ENCODE assay signal across 28 mouse cellular contexts in genomic region chr2:71734792-71735392, GRCm38 (mm10). TPM values are rescaled to one million over a fixed set of nuclear protein-coding genes. Genes with fewer than 3 reads are reported as not detected.
A peak's percentile ranks its signal among the peaks of the same experiment; 100 is the strongest.
DNase-seq lines count a peak whose midpoint lies in the region; TF ChIP-seq lines count a peak whose summit lies in the region.
"Had no signal": no experiment of that assay in that cellular context is flagged by ENCODE, and none has a peak within 500 bp of the region (broad histone marks: within the 10 kb centered on the region; RNA-seq: fewer than 3 reads in every experiment).

No protein-coding gene starts in this region.

- dilution Hi-C loops in CH12.LX (cut with MboI; ENCODE audit: extremely low pct_ligation_motif_present, extremely low pct_unique_long_range_greater_than_20kb, low sequenced_read_pairs), result no loop called here

- 0 out of 2 replicates have a peak overlapping the region, but pooled peaks have one; percentile 57 for H3K27ac ChIP-seq in spleen, adult 2 months (ENCODE audit: insufficient read depth, low read length)
- no peak overlapping the region for H3K27ac ChIP-seq in CH12.LX (ENCODE audit: insufficient read depth, low read depth)
- H3K27ac ChIP-seq: embryonic facial prominence, embryonic 10.5 days; embryonic facial prominence, embryonic 15.5 days; forebrain, embryonic 12.5 days; heart, embryonic 15.5 days; intestine, embryonic 15.5 days; left cerebral cortex, adult 2 months; limb, embryonic 13.5 days; lung, embryonic 15.5 days; midbrain, embryonic 12.5 days; neural tube, embryonic 13.5 days had no signal

- no peak for TF ChIP-seq RAD21 in CH12.LX (IDR thresholded peaks at IDR 0.05; ENCODE audit: low read depth, low read length)

- no peaks in the 10 kb centered on the region for H3K27me3 ChIP-seq in spleen, adult 2 months (ENCODE audit: control insufficient read depth, insufficient read depth, low read length)
- no peaks in the 10 kb centered on the region for H3K27me3 ChIP-seq in CH12.LX (replicated peaks)
- H3K27me3 ChIP-seq: embryonic facial prominence, embryonic 15.5 days; forebrain, embryonic 12.5 days; heart, embryonic 15.5 days; intestine, embryonic 15.5 days; lung, embryonic 15.5 days; megakaryocyte, embryonic 14.5 days had no signal

- in situ Hi-C loops in CH12.LX (cut with MboI; ENCODE audit: low pct_ligation_motif_present, low pct_unique_long_range_greater_than_20kb, low sequenced_read_pairs), result no loop called here

- no peak overlapping the region for H3K4me2 ChIP-seq in CH12.LX (ENCODE audit: insufficient read depth, low read depth, poor library complexity, severe bottlenecking)
- H3K4me2 ChIP-seq: embryonic facial prominence, embryonic 15.5 days; forebrain, embryonic 12.5 days; heart, embryonic 15.5 days; intestine, embryonic 15.5 days; limb, embryonic 13.5 days; liver, embryonic 11.5 days; lung, embryonic 15.5 days; midbrain, embryonic 12.5 days; neural tube, embryonic 13.5 days had no signal

- peaks cover 2% of the 10 kb centered on the region; the same call in 1 of the 2 replicates for H3K4me1 ChIP-seq in spleen, adult 2 months (ENCODE audit: control insufficient read depth, insufficient read depth, insufficient read length)
- H3K4me1 ChIP-seq in CH12.LX (ENCODE audit: control insufficient read depth in 1 of 2, insufficient read depth in 2 of 2), result peaks cover 14 to 15% of the 10 kb centered on the region in 2 experiments

- TF ChIP-seq EP300 in CH12.LX (IDR thresholded peaks at IDR 0.05; ENCODE audit: low read length), result no peak

- H3K36me3 ChIP-seq in spleen, adult 2 months (ENCODE audit: control insufficient read depth, insufficient read depth, low read length), result no peaks in the 10 kb centered on the region
- H3K36me3 ChIP-seq in CH12.LX (replicated peaks in 1 of 2; ENCODE audit: control insufficient read depth in 1 of 2, insufficient read depth in 1 of 2, low read length in 1 of 2), result no peaks in the 10 kb centered on the region
- H3K36me3 ChIP-seq: embryonic facial prominence, embryonic 10.5 days; embryonic facial prominence, embryonic 15.5 days; forebrain, embryonic 12.5 days; heart, embryonic 10.5 days; heart, embryonic 15.5 days; intestine, embryonic 15.5 days; limb, embryonic 13.5 days; midbrain, embryonic 12.5 days; neural tube, embryonic 13.5 days had no signal

- no peak overlapping the region for H3K4me3 ChIP-seq in spleen, adult 2 months (ENCODE audit: extremely low read depth, insufficient read depth, insufficient read length)
- no peak overlapping the region for H3K4me3 ChIP-seq in CH12.LX (replicated peaks in 1 of 3; ENCODE audit: low read depth in 2 of 3, low read length in 2 of 3, poor library complexity in 1 of 3)
- H3K4me3 ChIP-seq: embryonic facial prominence, embryonic 10.5 days; embryonic facial prominence, embryonic 15.5 days; forebrain, embryonic 12.5 days; heart, embryonic 10.5 days; heart, embryonic 15.5 days; intestine, embryonic 15.5 days; left cerebral cortex, adult 2 months; limb, embryonic 13.5 days; lung, embryonic 15.5 days; megakaryocyte, embryonic 14.5 days; midbrain, embryonic 12.5 days; myocyte; neural tube, embryonic 13.5 days had no signal

- TF ChIP-seq CTCF in spleen, adult 2 months (IDR thresholded peaks at IDR 0.05; ENCODE audit: extremely low read depth, insufficient read depth, insufficient read length, insufficient replicate concordance), result no peak
- no peak for TF ChIP-seq CTCF in CH12.LX (conservative IDR thresholded peaks at IDR 0.05 in 1 of 2, IDR thresholded peaks at IDR 0.05 in 1 of 2; ENCODE audit: low read depth in 2 of 2, low read length in 2 of 2)

- H3K9ac ChIP-seq in CH12.LX (ENCODE audit: insufficient read depth, low read depth), result no peak overlapping the region
- H3K9ac ChIP-seq: embryonic facial prominence, embryonic 15.5 days; forebrain, embryonic 12.5 days; heart, embryonic 15.5 days; intestine, embryonic 15.5 days; limb, embryonic 13.5 days; lung, embryonic 15.5 days; midbrain, embryonic 12.5 days; neural tube, embryonic 13.5 days had no signal

- no peak for TF ChIP-seq POLR2A in spleen, adult 2 months (IDR thresholded peaks at IDR 0.05; ENCODE audit: low read depth, low read length)
- no peak for TF ChIP-seq POLR2A in CH12.LX (IDR thresholded peaks at IDR 0.05; ENCODE audit: low read depth, low read length)

- peaks cover 2% of the 10 kb centered on the region for H3K9me3 ChIP-seq in CH12.LX (replicated peaks; ENCODE audit: low read length)
- H3K9me3 ChIP-seq: embryonic facial prominence, embryonic 10.5 days; embryonic facial prominence, embryonic 15.5 days; heart, embryonic 10.5 days; intestine, embryonic 15.5 days; lung, embryonic 15.5 days; midbrain, embryonic 12.5 days; neural tube, embryonic 13.5 days had no signal

- no peak for DNase-seq in spleen, adult 2 months (ENCODE audit: low read depth in 1 of 2, low spot score in 2 of 2)
- DNase-seq in spleen, postnatal 14 days (ENCODE audit: low spot score in 2 of 2), result no peak
- DNase-seq in CD4-positive, CD25-positive, alpha-beta regulatory T cell, adult 2 months (ENCODE audit: low read depth, low spot score), result peak; percentile 30
- DNase-seq in CH12.LX (ENCODE audit: extremely low read depth), result no peak
- DNase-seq in naive thymus-derived CD4-positive, alpha-beta T cell, adult 2 months (ENCODE audit: low read depth), result peak; percentile 63
- DNase-seq in lung, postnatal 14 days, result no peak
- DNase-seq in layer of hippocampus, adult 8-10 months (ENCODE audit: low spot score in 2 of 2), result no peak
- DNase-seq: cerebellum, adult 2 months; cerebellum, postnatal 14 days; gastrocnemius, postnatal 25 days; heart, adult 11 months; kidney, postnatal 14 days; lung, postnatal 36 days; right cerebral cortex, postnatal 14 days had no signal

- 26% methylated on average over 9 of the region's 9 CpGs for WGBS in spleen, adult 2 months

- no peaks in the 10 kb centered on the region for H3K79me2 ChIP-seq in CH12.LX (replicated peaks; ENCODE audit: control insufficient read depth, extremely low read depth, insufficient read depth, poor library complexity, severe bottlenecking)

TF ChIP-seq in CH12.LX, 34 proteins besides CTCF, POLR2A, EP300 and RAD21:
- TF ChIP-seq ZMIZ1 (IDR thresholded peaks at IDR 0.05; ENCODE audit: low read depth, low read length) (no peak), MAFK (IDR thresholded peaks at IDR 0.05; ENCODE audit: insufficient replicate concordance, low read length) (peak; percentile 67), ZKSCAN1 (IDR thresholded peaks at IDR 0.05; ENCODE audit: borderline replicate concordance, low read depth, low read length) (no peak), NELFE (IDR thresholded peaks at IDR 0.05; ENCODE audit: low read depth, low read length) (no peak), ZC3H11A (IDR thresholded peaks at IDR 0.05; ENCODE audit: low read depth, low read length) (no peak), TBP (conservative IDR thresholded peaks at IDR 0.05; ENCODE audit: low read depth, low read length) (no peak)
TF ChIP-seq in CH12.LX: peak in this region for 1.

RNA-seq across cellular contexts. Expression of gene Itga6, which starts 10.5 kb away (rescaled TPM):
- polyA plus RNA-seq in spleen, adult 2 months (2012; rRNA removed), result 19.1 and 21.1 TPM in 2 replicates
- total RNA-seq in CH12.LX (2012; rRNA removed), result 3.9 and 6.1 TPM in 2 replicates
- 10.9 and 11.5 TPM in 2 replicates for total RNA-seq in CH12.LX (2014; rRNA removed)
- polyA plus RNA-seq in CH12.LX (2012; ENCODE audit: insufficient read length, low read depth), result 11.2 and 13.9 TPM in 2 replicates
- total RNA-seq in layer of hippocampus, adult 8-10 months (2022), result 10 to 100 TPM; 24.9 to 37.5 (median 30.5) TPM

Comparison
In these comparisons a context has a peak if more than half of its experiments do, and no peak if none do; other contexts are left out.
1. DNase-seq: peak in CD4-positive, CD25-positive, alpha-beta regulatory T cell, adult 2 months (single experiment) and naive thymus-derived CD4-positive, alpha-beta T cell, adult 2 months (single experiment); none in spleen, adult 2 months (0 of 2), spleen, postnatal 14 days (0 of 2), CH12.LX (single experiment), lung, postnatal 14 days (single experiment) and layer of hippocampus, adult 8-10 months (0 of 2).